Mouse (Mus musculus) olfactory bulb, adult 2 months (tissue): Measurements from ENCODE around the gene Tubgcp5. TPM values are rescaled to one million over a fixed set of nuclear protein-coding genes. Genes with fewer than 3 reads are reported as not detected.
"Not testable (repeated sequence)": the region's sequence is repeated elsewhere in the genome, so short reads cannot be mapped to it uniquely, and the experiment has no call there.

Experiments
- H3K27ac ChIP-seq: fragments of 200-500 bp; 2 replicates; pipeline ENCODE4 v1.5.1; 2012; ENCODE audit warnings: low read depth, low read length; ENCODE audit not compliant: insufficient read depth
- H3K4me1 ChIP-seq: fragments of 200-500 bp; 2 replicates; pipeline ENCODE4 v1.6.1; 2012; ENCODE audit warnings: low read length; ENCODE audit not compliant: control insufficient read depth, insufficient read depth
- H3K4me3 ChIP-seq: fragments of 200-500 bp; 2 replicates; pipeline ENCODE4 v1.5.1; 2012; ENCODE audit warnings: mild to moderate bottlenecking, low read depth, low read length, moderate library complexity; ENCODE audit not compliant: insufficient read depth
- CTCF ChIP-seq: fragments of 200-500 bp; IDR thresholded peaks from 2 replicates; pipeline ENCODE4 v1.5.1; 2012; ENCODE audit warnings: low read depth, mild to moderate bottlenecking, low read length, moderate library complexity; ENCODE audit not compliant: insufficient read depth
- POLR2A ChIP-seq: fragments of 200-500 bp; IDR thresholded peaks from 2 replicates; pipeline ENCODE4 v1.6.1; 2012; ENCODE audit warnings: mild to moderate bottlenecking, low read depth, low read length, moderate library complexity; ENCODE audit not compliant: insufficient read depth
- WGBS: fragments of 180-500 bp; shearing (Covaris S2); methylation state at CpG from one replicate; pipeline ENCODE4 v1.1.7; 2018; 5-methylcytosine and 5-hydroxymethylcytosine counted together
- polyA plus RNA-seq: library from polyadenylated mRNA; stranded (reverse); fragments of >200 nt; gene quantifications from 2 replicates; pipeline ENCODE4 v1.2.4, GENCODE M21; 2012; ENCODE audit warnings: low replicate concordance; ENCODE audit not compliant: missing spikeins, insufficient read depth, insufficient read length

Tubgcp5 gene
- not detected in 2 replicates for polyA plus RNA-seq

GRCm38 (mm10) chr7:55793952-55794603, at the start of gene Tubgcp5:
TSS of gene Tubgcp5 (plus strand) at chr7:55794154.
- TF ChIP-seq POLR2A (peak; percentile 86), CTCF (no peak)
- Histone ChIP-seq H3K27ac (peak within 1 kb of the TSS; percentile 16; the same call in 1 of the 2 replicates), H3K4me3 (peak within 1 kb of the TSS; percentile 92), H3K4me1 (peaks cover 4% of the 10 kb centered on the region)
- under 1% methylated on average over 51 of the region's 51 CpGs for WGBS

GRCm38 (mm10) chr7:55744566-55745220, 49.3 kb upstream of the Tubgcp5 start:
- Histone ChIP-seq H3K27ac (no peak overlapping the region), H3K4me3 (no peak overlapping the region), H3K4me1 (peaks cover 5% of the 10 kb centered on the region)
- 40% methylated on average over 10 of the region's 10 CpGs for WGBS
- no peak for TF ChIP-seq CTCF
- no peak for TF ChIP-seq POLR2A

- 82% methylated on average over 3 of the region's 3 CpGs for WGBS
- no peak overlapping the region for H3K27ac ChIP-seq
- H3K4me3 ChIP-seq = no peak overlapping the region
- no peaks in the 10 kb centered on the region for H3K4me1 ChIP-seq
- TF ChIP-seq CTCF (no peak), POLR2A (no peak)
These were observed 43.1 kb upstream of the Tubgcp5 start for GRCm38 (mm10) chr7:55750841-55751240.

GRCm38 (mm10) chr7:55759346-55759745, 34.6 kb upstream of the Tubgcp5 start:
- 42% methylated on average over 3 of the region's 3 CpGs for WGBS

GRCm38 (mm10) chr7:55767926-55768325, 26.0 kb upstream of the Tubgcp5 start, which contains the start of gene Siglech:
TSS of gene Siglech (plus strand) at chr7:55768178.
- H3K27ac ChIP-seq = no peak within 1 kb of the TSS
- 59% methylated on average over 3 of the region's 3 CpGs for WGBS

More at GRCm38 (mm10) chr7:55759346-55759745, 34.6 kb upstream of the Tubgcp5 start:
- no peak overlapping the region for H3K4me3 ChIP-seq
- H3K4me1 ChIP-seq = peaks cover 5% of the 10 kb centered on the region
- H3K27ac ChIP-seq = peak overlapping the region; percentile 87
- no peak for TF ChIP-seq CTCF
- TF ChIP-seq POLR2A = no peak

GRCm38 (mm10) chr7:55780011-55780410, 13.9 kb upstream of the Tubgcp5 start:
- 67% methylated on average over 4 of the region's 4 CpGs for WGBS
- Histone ChIP-seq H3K4me3 (no peak overlapping the region), H3K4me1 (no peaks in the 10 kb centered on the region), H3K27ac (no peak overlapping the region)
- no peak for TF ChIP-seq CTCF
- TF ChIP-seq POLR2A = no peak

More at GRCm38 (mm10) chr7:55767926-55768325, 26.0 kb upstream of the Tubgcp5 start, which contains the start of gene Siglech:
- no peak for TF ChIP-seq CTCF
- H3K4me3 ChIP-seq = no peak within 1 kb of the TSS
- no peaks in the 10 kb centered on the region for H3K4me1 ChIP-seq

- Histone ChIP-seq H3K27ac (no peak overlapping the region), H3K4me3 (no peak overlapping the region), H3K4me1 (no peaks in the 10 kb centered on the region)
- TF ChIP-seq CTCF (no peak), POLR2A (no peak)
- WGBS = 70% methylated on average over 3 of the region's 3 CpGs
These were observed 11.5 kb upstream of the Tubgcp5 start for GRCm38 (mm10) chr7:55782493-55782892.

GRCm38 (mm10) chr7:55784580-55784979, 9.4 kb upstream of the Tubgcp5 start:
- no peak for TF ChIP-seq CTCF
- no peak for TF ChIP-seq POLR2A
- H3K4me3 ChIP-seq = no peak overlapping the region
- no peaks in the 10 kb centered on the region for H3K4me1 ChIP-seq
- H3K27ac ChIP-seq = no peak overlapping the region
- 94% methylated on average over 3 of the region's 3 CpGs for WGBS

GRCm38 (mm10) chr7:55790586-55790985, 3.4 kb upstream of the Tubgcp5 start:
- not testable (repeated sequence) for H3K4me3 ChIP-seq, H3K4me1 ChIP-seq, H3K27ac ChIP-seq
- 92% methylated on average over 5 of the region's 5 CpGs for WGBS
